Mouse (Mus musculus) left cerebral cortex, postnatal 36 days (tissue): Measurements from ENCODE around the gene Wfdc9. TPM values are rescaled to one million over a fixed set of nuclear protein-coding genes. Genes with fewer than 3 reads are reported as not detected.

Source experiments
- DNase-seq, 2 experiments: peaks; one replicate each; pipeline ENCODE4 v3.0.0; 2021 to 2022; ENCODE audit warnings: low spot score in 2 of 2, mixed read lengths in 1 of 2
- intact Hi-C: fragments of 180-260 bp; cut with DNase I; formaldehyde crosslinking; loops from one replicate; pipeline ENCODE4 v1.15.1; 2025
- total RNA-seq, 2 experiments: library from RNA; stranded (reverse); gene quantifications; 2 replicates each; pipeline ENCODE4 v1.2.3; 2021

Wfdc9 gene
- total RNA-seq, result not detected

DNA sequence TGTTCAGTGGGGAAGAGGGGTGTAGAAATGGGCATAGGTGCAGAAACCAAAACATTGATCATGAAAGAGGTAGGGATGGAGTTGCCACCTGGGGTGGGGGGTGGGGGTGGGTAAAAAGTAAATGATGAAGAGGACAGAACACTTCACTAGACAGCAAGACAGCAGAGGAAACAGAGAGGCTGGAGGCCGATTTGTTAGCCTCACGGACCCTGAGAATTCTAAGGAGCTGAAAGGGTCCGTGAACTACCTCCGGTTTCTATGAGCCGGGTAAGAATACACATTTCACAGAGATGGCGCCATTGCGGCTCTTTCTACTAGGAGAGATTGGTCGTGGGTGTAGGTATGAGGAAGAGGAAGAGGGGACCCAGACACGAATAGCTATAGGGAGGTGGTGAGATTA, at the start of gene Wfdc9:
TSS of gene Wfdc9 (minus strand) at position 101 of the 400 bp plus-strand sequence.
- DNase-seq, result no peak
- intact Hi-C loops, result no loop called here

DNA sequence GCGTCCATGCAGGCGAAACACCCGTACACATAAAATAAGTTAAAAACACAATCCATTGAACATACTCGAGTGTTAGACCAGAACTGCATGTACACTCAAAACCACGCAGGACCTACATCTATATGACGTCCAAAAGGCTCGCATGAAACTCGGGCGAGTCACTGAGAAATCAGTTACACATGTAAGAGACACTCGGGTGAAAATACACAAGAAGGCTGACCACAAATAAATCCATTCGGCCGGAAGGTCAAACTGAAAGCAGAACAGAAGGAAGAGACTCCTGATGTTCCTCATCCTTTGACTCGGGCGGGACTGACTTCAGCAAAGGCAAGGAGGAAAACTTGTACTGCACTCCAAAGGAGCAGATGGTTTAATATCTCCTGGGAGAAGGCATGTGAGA, 49.6 kb upstream of the Wfdc9 start:
- intact Hi-C loops, result no loop called here
- DNase-seq, result no peak

GRCm38 (mm10) chr2:164705328-164705727, 48.9 kb upstream of the Wfdc9 start:
- intact Hi-C loops, result no loop called here
- DNase-seq, result no peak

GRCm38 (mm10) chr2:164704235-164704634, 47.9 kb upstream of the Wfdc9 start:
- intact Hi-C loops, result no loop called here
- DNase-seq, result no peak

DNA sequence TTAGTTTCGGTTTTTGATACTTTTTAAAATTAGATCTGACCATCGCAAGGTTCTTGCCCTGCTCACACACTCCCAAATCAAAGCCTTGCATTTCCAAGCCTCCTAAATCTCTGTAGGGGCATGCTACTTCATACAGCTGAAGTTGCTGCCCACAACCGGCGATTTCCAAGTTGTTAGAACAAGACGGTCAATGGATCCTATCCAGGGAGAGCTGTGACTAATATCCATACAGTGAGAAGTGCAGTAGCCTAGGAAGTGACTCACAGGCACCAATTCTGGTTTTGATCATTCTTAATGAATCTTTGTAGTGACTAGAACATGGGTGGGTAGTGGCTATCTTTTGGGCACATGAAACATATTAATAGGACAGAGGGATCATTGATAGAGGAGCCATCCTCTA, 45.4 kb upstream of the Wfdc9 start:
- no peak for DNase-seq
- intact Hi-C loops, result no loop called here

- intact Hi-C loops, result no loop called here
- no peak for DNase-seq
Observed at GRCm38 (mm10) chr2:164700959-164701358, 44.6 kb upstream of the Wfdc9 start.

GRCm38 (mm10) chr2:164698201-164698600, 41.8 kb upstream of the Wfdc9 start, which contains the start of gene Spint4:
Gene Spint4 (plus strand): TSS chr2:164698501.
- no peak for DNase-seq
- intact Hi-C loops, result no loop called here

GRCm38 (mm10) chr2:164684807-164685206, 28.4 kb upstream of the Wfdc9 start, which contains the start of gene Wfdc13:
Gene Wfdc13 (plus strand): TSS chr2:164685107.
- intact Hi-C loops, result no loop called here
- DNase-seq, result no peak

GRCm38 (mm10) chr2:164679906-164680305, 23.5 kb upstream of the Wfdc9 start:
- intact Hi-C loops, result loop anchor here (2.0 kb wide), 1 partner anchor 47 kb away; no protein-coding TSS in a partner anchor
- DNase-seq, result no peak

DNA sequence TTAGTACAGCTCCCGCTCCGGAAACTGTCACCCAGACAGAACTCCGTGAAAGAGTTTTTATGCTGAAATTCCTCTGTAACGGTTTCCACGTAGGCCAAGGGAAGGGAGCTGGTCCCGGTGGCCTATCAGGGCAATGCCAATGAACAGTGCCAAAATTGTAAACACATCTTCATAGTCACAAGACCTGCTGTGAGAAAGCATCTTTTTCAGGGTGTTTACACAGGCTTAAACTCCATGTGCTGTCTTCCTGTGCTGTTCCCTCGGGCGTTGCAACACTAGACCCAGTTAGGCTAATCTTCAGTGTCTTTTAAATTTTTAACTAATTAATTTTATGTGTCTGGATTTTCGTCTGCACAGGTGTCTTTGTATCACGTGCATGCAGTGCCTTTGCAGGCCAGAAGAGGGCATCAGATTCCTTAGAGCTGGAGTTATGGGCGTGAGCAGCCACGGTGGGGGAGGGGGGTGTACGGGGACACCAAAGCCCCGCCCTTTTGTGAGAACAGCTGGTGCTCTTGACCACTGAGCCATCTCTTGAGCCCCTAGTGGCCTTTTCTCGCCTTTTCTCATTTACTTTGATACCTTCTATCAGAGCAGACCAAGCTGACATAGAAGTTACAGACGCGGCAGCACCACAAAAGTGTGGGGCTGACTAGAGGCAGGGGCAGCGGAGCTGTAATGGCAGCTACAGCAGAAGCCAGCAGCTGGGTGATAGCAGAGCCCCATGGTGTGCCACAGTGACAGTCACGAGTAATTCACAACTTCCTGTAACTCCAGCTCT, 22.7 kb upstream of the Wfdc9 start:
- intact Hi-C loops, result loop anchor here (2.0 kb wide), 1 partner anchor 48 kb away; no protein-coding TSS in a partner anchor
- DNase-seq, result peak; percentile 33 to 46

- intact Hi-C loops, result no loop called here
Observed at GRCm38 (mm10) chr2:164676916-164677685, 20.7 kb upstream of the Wfdc9 start.

DNA sequence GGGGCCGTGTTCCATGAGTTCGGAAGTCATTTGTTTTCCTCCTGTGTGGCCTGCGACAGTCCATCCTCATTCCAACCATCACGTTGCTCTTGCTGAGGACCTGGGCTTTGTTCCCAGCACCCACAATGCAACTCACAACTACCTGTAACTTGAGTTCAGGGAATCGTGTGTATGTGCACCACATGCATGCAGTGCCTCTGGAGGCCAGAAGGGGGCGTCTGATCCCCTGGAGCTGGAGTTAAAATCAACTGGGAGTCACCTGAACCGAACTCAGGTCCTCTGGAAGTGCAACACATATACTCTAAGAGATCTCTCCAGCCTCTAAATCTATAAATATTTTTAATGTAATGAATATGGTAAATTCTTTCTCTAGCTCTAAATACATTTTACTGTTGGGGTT, 19.7 kb upstream of the Wfdc9 start:
- intact Hi-C loops, result no loop called here
- DNase-seq, result no peak

More at GRCm38 (mm10) chr2:164676916-164677685, 20.7 kb upstream of the Wfdc9 start:
- no peak for DNase-seq

- intact Hi-C loops, result no loop called here
- DNase-seq, result no peak
Observed at GRCm38 (mm10) chr2:164673987-164674386, 17.6 kb upstream of the Wfdc9 start, which contains the start of gene Wfdc11. Gene Wfdc11 (minus strand): TSS chr2:164674087.

DNA sequence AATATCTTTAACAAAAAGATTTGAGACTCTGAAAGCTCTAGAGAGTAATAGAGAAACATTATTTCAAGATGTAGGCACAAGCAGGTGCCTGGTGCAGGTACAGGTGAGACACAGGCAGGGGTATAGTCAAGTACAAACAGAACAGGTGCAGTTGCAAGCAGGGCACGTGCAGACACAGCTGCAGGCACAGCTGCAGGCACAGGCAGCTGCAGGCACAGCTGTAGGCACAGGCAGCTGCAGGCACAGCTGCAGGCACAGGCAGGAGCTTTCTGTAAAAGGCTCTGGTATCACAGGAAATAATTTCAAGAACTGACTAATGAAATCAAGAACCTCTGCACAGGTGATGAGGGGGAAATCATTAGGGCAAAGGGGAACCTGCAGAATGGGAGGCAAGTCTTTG, 14.6 kb upstream of the Wfdc9 start:
- no peak for DNase-seq
- intact Hi-C loops, result no loop called here

DNA sequence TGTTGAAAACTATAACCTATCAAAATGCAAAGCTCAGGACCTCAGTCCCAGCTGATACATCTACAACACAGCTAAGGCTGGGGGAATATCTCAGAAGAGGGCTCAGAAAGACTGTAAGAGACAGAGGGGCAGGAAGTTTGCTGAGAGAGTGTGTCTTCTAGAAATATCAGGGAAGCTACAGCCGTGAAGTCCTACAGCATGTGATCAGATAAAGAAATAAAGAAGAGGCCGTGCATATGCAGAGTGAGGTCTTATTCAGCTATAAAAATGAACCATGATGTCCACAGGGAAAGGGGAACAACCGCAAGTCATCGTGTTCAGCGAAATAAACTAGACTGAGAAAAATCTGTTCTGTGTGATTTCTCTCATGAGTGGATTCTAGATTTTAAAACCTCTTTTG, 13.9 kb upstream of the Wfdc9 start:
- intact Hi-C loops, result no loop called here
- DNase-seq, result no peak

DNA sequence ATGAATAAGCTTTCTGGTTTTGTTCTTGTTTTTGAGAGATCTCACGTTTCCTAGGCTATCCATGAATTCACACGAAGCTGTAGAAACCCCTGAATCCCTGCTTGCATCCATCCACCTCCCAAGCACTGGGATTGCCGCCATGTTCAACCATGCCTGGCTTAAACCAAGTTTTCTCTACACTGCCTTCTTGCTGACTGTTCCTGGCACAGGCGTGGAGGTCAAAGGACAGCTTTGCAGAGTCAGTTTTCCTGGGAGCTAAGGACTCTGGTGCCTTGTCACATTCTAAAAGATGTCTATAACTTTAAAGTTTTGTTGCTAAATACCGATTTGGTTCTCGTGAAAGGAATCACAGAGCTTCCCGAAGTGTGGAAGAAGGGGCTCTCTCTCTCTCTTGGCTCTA, 8.5 kb upstream of the Wfdc9 start:
- intact Hi-C loops, result no loop called here
- no peak for DNase-seq

DNA sequence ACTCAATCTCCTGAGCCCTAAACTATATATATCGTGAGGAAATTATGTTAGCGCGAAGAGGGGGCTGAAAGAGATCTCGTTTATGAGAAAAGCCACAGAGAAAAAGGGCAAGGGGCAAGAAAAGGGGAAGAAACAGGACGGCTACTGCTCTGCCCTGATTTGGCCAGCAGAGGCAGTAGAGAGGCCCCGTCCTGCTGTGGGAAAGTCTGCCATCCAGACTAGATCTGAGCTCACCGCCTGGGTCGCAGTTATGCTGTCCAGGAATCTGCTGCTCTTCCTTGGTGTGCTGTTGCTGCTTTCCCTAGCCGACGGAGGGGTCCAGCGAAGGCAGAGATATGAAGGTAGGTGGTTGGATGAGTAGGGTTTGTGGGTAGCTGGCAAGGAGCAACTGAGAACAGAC, 525 bp downstream of the Wfdc9 start, which contains the start of gene Wfdc10:
TSS of gene Wfdc10 (plus strand) at position 189 of the 400 bp plus-strand sequence.
- no peak for DNase-seq

DNA sequence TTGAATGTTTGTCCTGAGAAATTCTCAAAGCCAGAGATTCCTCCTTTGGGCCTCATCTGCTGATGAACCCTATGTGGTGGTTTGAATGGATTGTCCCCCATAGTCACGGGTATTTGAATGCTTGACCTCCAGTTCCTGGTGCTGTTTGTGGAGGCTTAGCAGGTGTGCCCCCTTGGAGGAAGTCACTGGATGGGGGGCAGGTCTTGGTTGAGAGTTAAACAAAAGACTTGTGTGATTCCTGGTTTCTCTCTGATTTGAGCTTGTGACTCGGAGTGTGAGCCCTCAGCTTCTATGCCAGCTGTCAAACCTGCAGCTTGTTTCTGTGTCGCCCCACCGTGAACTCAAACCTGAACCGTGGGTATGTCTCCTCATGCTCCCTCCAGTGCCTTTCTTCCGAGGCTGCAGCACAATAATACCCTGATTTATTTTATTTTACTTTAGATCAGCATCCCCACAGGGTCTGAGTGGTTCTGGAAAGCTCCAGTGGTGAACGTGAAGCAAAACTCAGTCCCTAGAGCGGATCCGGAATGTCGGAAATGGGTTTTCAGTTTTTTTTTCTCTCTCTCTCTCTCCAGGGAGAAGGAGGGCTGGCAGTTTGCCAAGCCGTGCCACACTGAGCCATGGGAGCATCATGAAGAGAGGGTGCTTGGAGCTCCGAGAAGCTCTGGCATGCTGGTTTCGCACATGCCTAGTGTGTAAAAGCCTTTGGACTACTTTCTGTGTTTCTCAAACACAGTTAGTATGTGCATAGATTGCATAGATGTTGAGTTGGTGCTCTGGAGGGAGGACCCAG, 14.3 kb downstream of the Wfdc9 start:
- intact Hi-C loops, result no loop called here
- no peak for DNase-seq

More for the DNA sequence above, 525 bp downstream of the Wfdc9 start, which contains the start of gene Wfdc10:
- intact Hi-C loops, result no loop called here

GRCm38 (mm10) chr2:164641129-164641528, 15.3 kb downstream of the Wfdc9 start:
- intact Hi-C loops, result no loop called here
- no peak for DNase-seq

- no peak for DNase-seq
- intact Hi-C loops, result no loop called here
Observed at GRCm38 (mm10) chr2:164638696-164639095, 17.7 kb downstream of the Wfdc9 start, which contains the start of gene Wfdc16. Gene Wfdc16 (minus strand): TSS chr2:164638796.
